Mouse (Mus musculus) frontal cortex, postnatal 25 days (tissue): ENCODE data around the gene Trp53i11.
A peak's percentile ranks its signal among the peaks of the same experiment; 100 is the strongest.

ENCODE experiments used
- DNase-seq, 2 experiments: peaks; one replicate each; pipeline ENCODE4 v3.0.0; 2022; ENCODE audit warnings: low spot score in 2 of 2

The Trp53i11 gene

GRCm38 (mm10) chr2:93171929-93172328 lies 15.4 kb upstream of the Trp53i11 start:
- DNase-seq = no peak

GRCm38 (mm10) chr2:93172460-93172859 lies 14.9 kb upstream of the Trp53i11 start:
- no peak for DNase-seq

- DNase-seq = no peak
Measured at GRCm38 (mm10) chr2:93174159-93174558, 13.2 kb upstream of the Trp53i11 start.

DNA sequence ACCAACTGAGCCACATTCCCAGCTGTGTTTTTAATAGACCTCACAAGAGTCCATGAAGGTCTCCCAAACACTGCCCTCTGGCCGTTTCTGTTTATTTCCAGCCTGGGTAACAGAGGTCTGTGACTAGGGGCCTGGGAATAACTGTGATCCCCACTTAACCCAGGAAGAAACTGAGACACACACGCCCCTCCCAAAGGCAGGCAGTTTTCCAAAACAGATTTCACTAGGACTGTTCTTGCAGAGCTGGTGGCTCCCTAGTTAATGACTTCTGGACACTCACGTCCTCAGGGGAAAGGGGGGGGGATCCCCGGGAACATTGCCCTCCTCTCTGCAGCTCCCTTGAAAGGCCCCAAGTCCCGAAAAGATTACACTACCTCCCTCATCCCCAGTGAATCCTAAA lies 12.1 kb upstream of the Trp53i11 start:
- DNase-seq = no peak

- no peak for DNase-seq
Measured at GRCm38 (mm10) chr2:93175721-93176120, 11.6 kb upstream of the Trp53i11 start.

GRCm38 (mm10) chr2:93176193-93176798 lies 11.1 kb upstream of the Trp53i11 start:
- DNase-seq = no peak

DNA sequence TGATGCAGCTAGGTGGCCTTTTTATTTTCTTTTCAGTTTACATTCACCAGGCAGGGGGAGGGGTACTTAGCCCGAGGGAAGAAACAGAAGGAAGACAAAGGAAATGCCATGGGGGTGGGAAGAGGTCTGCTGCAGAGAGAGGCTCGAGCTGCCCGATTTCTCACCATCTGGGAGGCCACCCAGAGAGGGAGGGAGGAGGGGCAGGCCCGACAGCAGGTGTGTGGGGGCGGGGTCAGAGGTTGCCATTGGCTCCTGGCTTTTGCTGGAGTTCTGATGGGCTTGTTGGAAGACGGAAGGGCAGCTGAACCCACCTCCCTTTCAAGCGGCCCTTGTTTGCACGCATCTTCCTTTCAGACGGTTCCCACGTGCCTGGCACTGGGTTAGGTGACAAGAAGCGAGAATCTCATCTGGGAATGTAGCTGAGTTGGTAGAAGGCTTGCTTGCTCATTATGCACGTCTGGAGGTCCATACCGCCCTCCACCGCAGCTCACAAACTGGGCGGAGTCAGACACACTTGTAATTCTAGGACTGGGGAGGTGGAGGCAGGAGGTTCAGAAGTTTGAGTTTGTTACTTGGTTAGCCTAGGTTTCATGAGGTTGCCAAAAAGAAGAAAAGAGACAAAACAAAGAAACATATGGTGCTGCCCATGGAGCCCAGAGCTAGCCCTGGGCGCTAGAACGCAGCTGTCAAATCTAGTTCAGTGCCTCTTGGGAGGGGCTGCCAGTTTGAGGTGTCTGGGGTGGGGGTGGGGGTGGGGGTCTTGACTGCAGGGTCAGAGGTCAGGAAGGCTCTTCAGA lies 10.3 kb upstream of the Trp53i11 start:
- DNase-seq = no peak

- DNase-seq = no peak
Measured at GRCm38 (mm10) chr2:93177668-93178312, 9.6 kb upstream of the Trp53i11 start.

DNA sequence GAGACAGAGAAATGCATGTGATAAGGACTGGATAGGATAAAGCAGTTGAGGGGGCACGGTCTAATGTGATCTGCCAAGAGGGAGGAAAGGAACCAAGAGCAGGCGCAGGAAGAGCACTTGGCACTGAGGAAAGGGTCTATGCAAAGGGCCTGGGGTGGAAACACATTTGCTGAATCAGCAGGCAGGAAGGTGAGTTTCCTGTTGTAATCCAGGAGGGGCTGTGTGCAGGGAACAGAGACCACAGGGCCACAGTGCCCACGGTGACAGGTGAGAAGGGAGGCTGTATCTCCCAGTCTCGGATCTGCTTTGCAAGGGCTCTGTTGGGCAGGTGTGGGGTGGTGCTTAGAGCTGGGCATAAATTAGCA lies 9.1 kb upstream of the Trp53i11 start:
- no peak for DNase-seq

GRCm38 (mm10) chr2:93179603-93180002 lies 7.7 kb upstream of the Trp53i11 start:
- DNase-seq = no peak

- DNase-seq = peak in 1 of 2 experiments; percentile 53
Measured at GRCm38 (mm10) chr2:93180077-93180844, 7.1 kb upstream of the Trp53i11 start.

DNA sequence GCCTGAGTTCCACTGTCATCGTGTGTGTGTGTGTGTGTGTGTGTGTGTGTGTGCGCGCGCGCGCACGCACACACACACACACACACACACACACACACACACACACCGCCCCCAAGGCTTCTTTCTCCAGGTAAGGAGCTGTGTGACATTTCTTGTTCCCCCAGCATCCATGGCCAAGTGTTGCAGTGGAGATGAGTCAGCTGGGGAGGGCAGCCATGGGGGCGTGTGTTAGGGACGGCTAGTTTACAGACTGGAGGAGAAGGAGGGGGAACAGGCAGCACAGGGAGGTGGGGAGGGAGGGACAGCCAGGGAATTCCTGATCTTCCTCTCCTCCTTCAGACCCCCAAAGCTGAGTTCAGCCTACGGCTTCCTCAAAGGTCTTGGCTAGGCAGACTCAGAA lies 4.5 kb upstream of the Trp53i11 start:
- no peak for DNase-seq

DNA sequence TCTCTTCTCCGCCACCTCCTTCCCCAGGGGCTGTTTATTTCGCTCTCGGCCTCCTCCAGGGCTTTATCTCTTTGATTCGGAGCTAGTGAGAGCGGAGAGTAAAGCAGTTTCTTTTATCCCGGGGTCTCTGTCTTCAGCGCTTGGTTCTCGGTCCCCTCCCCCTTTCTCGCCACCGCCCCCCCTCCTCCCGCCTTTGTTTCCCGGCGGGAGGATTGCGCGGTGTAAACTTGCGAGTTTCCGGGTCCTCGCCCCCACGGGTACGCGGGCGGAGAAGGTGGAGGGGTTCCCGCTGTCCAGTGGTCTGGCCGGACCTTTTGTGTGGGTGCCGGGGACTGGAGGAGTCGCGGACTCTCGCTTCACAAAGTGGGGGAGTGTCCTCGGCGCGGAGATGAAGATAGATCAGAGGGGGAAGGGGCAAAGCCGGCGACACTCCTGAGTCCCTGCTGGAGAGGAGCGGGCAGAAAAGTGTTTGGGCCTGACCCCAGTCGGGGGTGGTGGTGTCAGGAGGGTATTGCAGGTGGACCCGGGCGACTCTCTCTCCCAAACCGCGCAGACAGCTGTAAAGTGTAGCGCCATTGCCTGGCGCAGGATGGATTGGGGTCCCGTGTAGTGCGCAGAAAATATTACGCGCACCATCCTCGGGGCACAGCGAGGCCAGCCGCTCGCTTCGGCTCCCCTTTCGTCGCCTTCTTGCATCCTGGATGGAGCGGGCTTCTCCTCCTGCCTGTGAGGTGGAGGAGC lies 842 bp downstream of the Trp53i11 start:
- no peak for DNase-seq

GRCm38 (mm10) chr2:93188761-93189458 lies 1.6 kb downstream of the Trp53i11 start:
- DNase-seq = no peak

GRCm38 (mm10) chr2:93190771-93191487 lies 3.6 kb downstream of the Trp53i11 start:
- DNase-seq = no peak

GRCm38 (mm10) chr2:93191488-93192181 lies 4.3 kb downstream of the Trp53i11 start:
- no peak for DNase-seq

DNA sequence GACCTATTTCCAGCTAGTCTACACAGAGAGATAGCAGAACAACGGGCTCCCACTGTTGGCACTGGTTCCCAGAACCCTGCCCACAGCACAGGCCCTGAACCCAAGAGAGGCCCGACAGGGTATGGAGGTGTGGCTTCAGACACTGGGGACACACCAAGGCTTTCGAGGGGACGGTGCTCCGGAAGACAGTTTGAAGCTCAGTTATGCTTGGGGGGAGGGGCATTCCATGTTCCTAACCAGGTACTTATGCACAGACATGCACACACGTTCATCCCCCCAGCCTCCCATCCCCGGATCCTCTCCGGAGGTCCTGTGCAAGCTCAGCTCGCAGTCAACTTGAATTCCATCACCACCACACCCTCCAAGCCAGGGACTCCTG lies 4.8 kb downstream of the Trp53i11 start:
- no peak for DNase-seq

- no peak for DNase-seq
Measured at GRCm38 (mm10) chr2:93192671-93193080, 5.3 kb downstream of the Trp53i11 start.

DNA sequence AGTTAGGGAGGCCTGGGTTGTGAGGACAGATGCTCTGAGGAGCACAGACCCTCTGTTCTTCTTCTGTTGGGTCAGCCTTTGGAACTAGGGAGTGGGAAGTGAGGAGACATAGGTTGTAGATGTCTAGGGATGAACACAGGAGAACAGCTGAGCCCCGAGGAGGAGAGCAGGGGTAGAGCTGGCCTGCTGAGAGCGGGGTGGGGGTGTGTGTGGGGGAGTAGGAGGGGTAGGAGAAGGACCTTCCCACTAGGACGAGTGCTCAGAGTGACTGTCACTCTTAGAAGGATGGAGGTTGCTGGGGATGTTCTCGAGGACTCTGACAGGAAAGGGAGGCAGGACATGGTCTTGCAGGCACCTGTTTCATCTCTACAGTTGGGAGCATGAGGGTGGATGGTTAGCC lies 6.5 kb downstream of the Trp53i11 start:
- DNase-seq = no peak

DNA sequence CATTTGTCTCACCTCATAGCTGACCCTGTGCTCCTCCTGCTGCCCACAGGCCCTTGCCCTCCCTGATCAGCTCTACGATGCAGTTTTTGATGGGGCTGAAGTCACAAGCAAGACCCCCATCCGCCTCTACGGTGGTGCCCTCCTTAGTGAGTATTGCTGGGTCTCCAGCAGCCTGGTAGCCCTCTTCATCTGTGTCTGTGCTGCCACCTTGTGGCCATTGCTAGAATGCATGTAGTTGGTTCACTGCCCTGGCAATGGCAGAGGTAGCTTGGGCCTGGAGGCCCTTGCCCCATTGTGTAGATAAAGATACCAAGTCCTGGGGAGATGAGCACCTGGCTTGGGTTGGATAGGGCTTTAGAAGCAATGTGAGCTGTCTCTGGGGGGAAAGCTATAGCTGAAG lies 11.5 kb downstream of the Trp53i11 start:
- DNase-seq = peak; percentile 94 to 98
